Mouse (Mus musculus) ES-Bruce4 (cell line): Measurements from ENCODE around the gene Serpina1b.

Source experiments
- CTCF ChIP-seq: IDR thresholded peaks from one replicate; pipeline ENCODE4 v1.8.1; 2011; ENCODE audit warnings: low read depth, low read length
- EP300 ChIP-seq: IDR thresholded peaks from 2 replicates; pipeline ENCODE4 v1.6.1; 2011; ENCODE audit warnings: low read depth, low read length; ENCODE audit not compliant: insufficient read depth

DNA sequence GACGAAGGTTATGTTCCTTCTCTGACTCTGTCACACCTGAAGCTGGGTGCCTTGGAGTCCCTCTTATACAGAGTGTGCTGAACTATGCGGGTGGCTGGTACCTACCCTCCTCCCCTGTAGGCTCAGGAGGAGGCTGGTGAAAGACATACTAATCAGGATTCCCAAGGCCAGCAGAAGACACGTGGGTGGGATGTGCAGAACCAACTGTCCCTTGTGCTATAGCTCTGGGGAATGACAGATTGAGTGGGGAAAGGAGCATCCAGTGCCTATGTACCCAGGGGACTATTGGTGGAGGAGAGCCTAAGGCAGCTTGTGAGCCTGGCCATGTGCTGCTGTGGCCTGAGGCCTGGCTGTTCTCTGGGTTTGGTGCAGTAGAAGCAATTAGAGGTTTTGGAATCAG is 144.1 kb downstream of the Serpina1b start:
- TF ChIP-seq CTCF (no peak), EP300 (no peak)
